Mouse (Mus musculus): ENCODE measurements around the gene Thsd7a. TPM values are rescaled to one million over a fixed set of nuclear protein-coding genes. Genes with fewer than 3 reads are reported as not detected.
A peak's percentile ranks its signal among the peaks of the same experiment; 100 is the strongest.

The Thsd7a gene
- polyA plus RNA-seq, 1 experiment from 2014 or later = 44.6 TPM

GRCm38 (mm10) chr6:12493571-12493970 lies 255.6 kb downstream of the Thsd7a start:
- no peak overlapping the region for H3K9ac ChIP-seq
- no peak for ATAC-seq (replicated peaks)
- no peak overlapping the region for H3K27ac ChIP-seq
- H3K4me2 ChIP-seq = no peak overlapping the region
- no peaks in the 10 kb centered on the region for H3K27me3 ChIP-seq (replicated peaks)
- H3K4me1 ChIP-seq = no peaks in the 10 kb centered on the region
- H3K36me3 ChIP-seq (replicated peaks) = no peaks in the 10 kb centered on the region
- WGBS = 91% methylated on average over 1 of the region's 1 CpGs
- H3K9me3 ChIP-seq = no peaks in the 10 kb centered on the region
- no peak overlapping the region for H3K4me3 ChIP-seq

GRCm38 (mm10) chr6:12488882-12489281 lies 260.3 kb downstream of the Thsd7a start:
- Histone ChIP-seq H3K9me3 (no peaks in the 10 kb centered on the region), H3K9ac (no peak overlapping the region), H3K4me1 (no peaks in the 10 kb centered on the region), H3K4me2 (no peak overlapping the region), H3K36me3 (replicated peaks) (no peaks in the 10 kb centered on the region), H3K27me3 (replicated peaks) (no peaks in the 10 kb centered on the region), H3K4me3 (no peak overlapping the region), H3K27ac (peak overlapping the region; percentile 3; the same call in 1 of the 2 replicates)
- peak; percentile 48; the same call in 1 of the 2 replicates for ATAC-seq (replicated peaks)
- 21% methylated on average over 1 of the region's 1 CpGs for WGBS

DNA sequence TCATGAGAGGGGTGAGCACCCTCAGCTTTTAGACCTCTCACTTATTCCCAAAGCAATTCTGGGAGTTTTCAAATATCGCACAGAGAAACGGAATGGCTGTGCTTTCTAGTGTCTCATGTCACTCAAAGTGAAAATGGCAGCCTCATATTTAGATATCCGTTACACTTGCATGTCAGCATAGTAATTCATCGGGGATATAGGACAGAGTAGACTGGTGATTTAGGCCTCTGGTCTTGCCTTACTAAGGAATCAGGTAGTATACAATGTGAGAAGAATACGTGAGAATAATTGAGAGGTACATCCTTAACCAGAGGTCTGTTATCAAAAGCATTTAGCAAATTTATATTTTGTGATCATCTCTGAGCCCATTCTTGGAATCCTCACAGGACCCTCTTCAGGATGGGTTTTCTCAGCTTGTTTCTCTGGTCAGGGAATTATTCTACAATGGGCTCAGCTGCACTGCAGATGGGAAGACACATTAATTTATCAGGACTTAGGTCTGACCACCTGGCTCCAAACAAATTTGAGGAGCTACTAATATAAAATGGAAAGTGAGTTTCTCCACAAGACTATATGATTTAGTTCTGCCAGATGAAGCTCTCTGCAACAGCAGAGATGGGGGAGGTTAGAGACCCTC lies 267.6 kb downstream of the Thsd7a start:
- H3K4me2 ChIP-seq = no peak overlapping the region
- no peak overlapping the region for H3K27ac ChIP-seq
- H3K4me3 ChIP-seq = no peak overlapping the region
- WGBS = 54% methylated on average over 5 of the region's 5 CpGs
- H3K9me3 ChIP-seq = no peaks in the 10 kb centered on the region
- no peaks in the 10 kb centered on the region for H3K4me1 ChIP-seq
- ATAC-seq (replicated peaks) = peak; percentile 70; the same call in 1 of the 2 replicates
- H3K36me3 ChIP-seq (replicated peaks) = no peaks in the 10 kb centered on the region
- H3K9ac ChIP-seq = no peak overlapping the region
- no peaks in the 10 kb centered on the region for H3K27me3 ChIP-seq (replicated peaks)

- no peak overlapping the region for H3K4me2 ChIP-seq
- H3K9ac ChIP-seq = no peak overlapping the region
- 85% methylated on average over 1 of the region's 1 CpGs for WGBS
- no peaks in the 10 kb centered on the region for H3K36me3 ChIP-seq (replicated peaks)
- H3K9me3 ChIP-seq = no peaks in the 10 kb centered on the region
- no peaks in the 10 kb centered on the region for H3K4me1 ChIP-seq
- no peaks in the 10 kb centered on the region for H3K27me3 ChIP-seq (replicated peaks)
- H3K4me3 ChIP-seq = no peak overlapping the region
- no peak for ATAC-seq (replicated peaks)
- no peak overlapping the region for H3K27ac ChIP-seq
Measured at GRCm38 (mm10) chr6:12478359-12478758, 270.9 kb downstream of the Thsd7a start.

GRCm38 (mm10) chr6:12470935-12471334 lies 278.3 kb downstream of the Thsd7a start:
- H3K27ac ChIP-seq = no peak overlapping the region
- H3K4me1 ChIP-seq = no peaks in the 10 kb centered on the region
- no peaks in the 10 kb centered on the region for H3K9me3 ChIP-seq
- H3K4me3 ChIP-seq = no peak overlapping the region
- no peak overlapping the region for H3K4me2 ChIP-seq
- H3K9ac ChIP-seq = no peak overlapping the region
- ATAC-seq (replicated peaks) = no peak
- H3K36me3 ChIP-seq (replicated peaks) = no peaks in the 10 kb centered on the region
- H3K27me3 ChIP-seq (replicated peaks) = no peaks in the 10 kb centered on the region
- 93% methylated on average over 2 of the region's 2 CpGs for WGBS

GRCm38 (mm10) chr6:12467339-12468124 lies 281.7 kb downstream of the Thsd7a start:
- Histone ChIP-seq H3K9ac (no peak overlapping the region), H3K4me2 (no peak overlapping the region), H3K27me3 (replicated peaks) (no peaks in the 10 kb centered on the region), H3K4me3 (no peak overlapping the region), H3K27ac (no peak overlapping the region), H3K4me1 (no peaks in the 10 kb centered on the region), H3K9me3 (no peaks in the 10 kb centered on the region), H3K36me3 (replicated peaks) (no peaks in the 10 kb centered on the region)
- ATAC-seq (replicated peaks) = no peak
- WGBS = 54% methylated on average over 7 of the region's 7 CpGs

DNA sequence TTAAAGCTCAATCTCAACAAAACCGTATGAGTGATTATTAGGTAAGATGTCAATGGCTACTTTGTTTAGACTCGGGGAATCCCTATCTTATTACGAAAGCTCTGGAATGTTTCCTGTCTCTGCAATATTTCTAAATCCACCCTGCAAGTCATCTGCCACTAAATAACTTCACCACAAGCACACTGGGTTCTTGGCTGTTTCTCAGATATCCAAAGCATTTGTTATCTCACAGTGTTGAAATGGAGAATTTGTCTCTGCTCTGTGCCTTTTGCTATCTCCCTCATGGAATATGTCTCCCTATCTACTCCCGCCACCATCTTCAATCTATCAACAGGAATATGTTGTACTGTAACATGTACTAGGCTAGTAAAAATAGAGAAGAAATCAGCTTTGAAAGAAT lies 290.4 kb downstream of the Thsd7a start:
- Histone ChIP-seq H3K27me3 (replicated peaks) (no peaks in the 10 kb centered on the region), H3K4me3 (no peak overlapping the region), H3K27ac (no peak overlapping the region), H3K9ac (no peak overlapping the region), H3K36me3 (replicated peaks) (no peaks in the 10 kb centered on the region), H3K4me2 (no peak overlapping the region), H3K9me3 (no peaks in the 10 kb centered on the region), H3K4me1 (no peaks in the 10 kb centered on the region)
- WGBS = 95% methylated on average over 4 of the region's 4 CpGs
- no peak for ATAC-seq (replicated peaks)

- 91% methylated on average over 1 of the region's 1 CpGs for WGBS
- Histone ChIP-seq H3K36me3 (replicated peaks) (no peaks in the 10 kb centered on the region), H3K4me2 (no peak overlapping the region), H3K4me3 (no peak overlapping the region), H3K9me3 (no peaks in the 10 kb centered on the region), H3K4me1 (no peaks in the 10 kb centered on the region), H3K27me3 (replicated peaks) (no peaks in the 10 kb centered on the region), H3K9ac (no peak overlapping the region), H3K27ac (no peak overlapping the region)
- ATAC-seq (replicated peaks) = no peak
Measured at GRCm38 (mm10) chr6:12457451-12457850, 291.8 kb downstream of the Thsd7a start.

DNA sequence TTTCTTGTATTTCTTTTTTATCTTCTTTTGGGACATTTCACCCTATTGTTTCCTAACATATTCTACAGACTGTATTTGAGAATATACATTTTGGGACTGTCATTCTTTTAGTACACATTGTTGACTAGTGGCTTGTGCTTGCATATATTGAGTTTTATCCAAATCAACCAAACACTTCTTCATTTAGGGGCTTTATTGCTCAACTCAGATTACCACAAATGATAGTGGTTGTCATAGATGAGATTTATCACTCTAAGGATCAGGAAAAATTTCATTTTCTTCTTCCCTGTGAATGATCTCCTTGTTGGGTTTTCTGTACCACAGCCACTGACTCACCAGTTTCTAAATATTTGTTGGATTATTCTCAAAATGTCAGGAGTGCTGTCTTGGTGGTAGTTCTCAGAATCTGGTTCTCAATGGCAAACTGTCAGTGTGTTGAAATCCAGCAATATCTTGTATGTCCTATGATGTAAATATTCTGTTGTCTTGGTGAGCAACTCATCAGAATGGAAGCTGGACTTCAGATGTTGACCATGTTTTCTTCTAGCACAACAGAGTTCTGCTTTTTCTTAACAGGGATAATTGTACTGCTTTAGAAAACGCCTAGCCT lies 294.2 kb downstream of the Thsd7a start:
- no peak overlapping the region for H3K9ac ChIP-seq

GRCm38 (mm10) chr6:12454132-12454531 lies 295.1 kb downstream of the Thsd7a start:
- no peaks in the 10 kb centered on the region for H3K9me3 ChIP-seq
- WGBS = 81% methylated on average over 3 of the region's 3 CpGs
- H3K4me3 ChIP-seq = no peak overlapping the region
- H3K4me1 ChIP-seq = no peaks in the 10 kb centered on the region
- H3K27ac ChIP-seq = no peak overlapping the region
- ATAC-seq (replicated peaks) = no peak
- no peak overlapping the region for H3K9ac ChIP-seq
- no peaks in the 10 kb centered on the region for H3K27me3 ChIP-seq (replicated peaks)
- H3K36me3 ChIP-seq (replicated peaks) = no peaks in the 10 kb centered on the region
- H3K4me2 ChIP-seq = no peak overlapping the region

More for the DNA sequence above, 294.2 kb downstream of the Thsd7a start:
- Histone ChIP-seq H3K4me3 (no peak overlapping the region), H3K4me2 (no peak overlapping the region), H3K27me3 (replicated peaks) (no peaks in the 10 kb centered on the region), H3K36me3 (replicated peaks) (no peaks in the 10 kb centered on the region), H3K4me1 (no peaks in the 10 kb centered on the region), H3K27ac (no peak overlapping the region), H3K9me3 (no peaks in the 10 kb centered on the region)
- ATAC-seq (replicated peaks) = no peak
- WGBS = 80% methylated on average over 1 of the region's 1 CpGs

DNA sequence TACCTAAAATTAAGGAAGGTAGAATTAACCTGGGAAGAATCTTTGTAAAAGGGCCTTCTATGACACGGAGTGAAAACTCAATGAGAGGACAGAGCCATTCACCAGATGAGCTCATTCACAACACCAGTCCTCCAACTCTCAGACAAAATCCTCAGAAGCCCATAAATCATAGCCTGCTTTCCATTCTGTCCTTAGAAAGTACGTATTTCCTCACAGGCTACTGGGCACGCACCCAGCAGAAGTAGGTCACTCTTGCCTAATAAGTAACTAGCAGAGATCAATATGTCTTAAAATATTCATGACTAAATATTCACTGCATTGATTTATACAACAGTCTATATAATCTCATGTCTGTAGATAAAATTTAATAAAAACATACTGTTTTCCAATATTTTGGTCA lies 300.4 kb downstream of the Thsd7a start:
- no peak overlapping the region for H3K4me3 ChIP-seq
- no peaks in the 10 kb centered on the region for H3K9me3 ChIP-seq
- no peak for ATAC-seq (replicated peaks)
- no peaks in the 10 kb centered on the region for H3K27me3 ChIP-seq (replicated peaks)
- H3K36me3 ChIP-seq (replicated peaks) = no peaks in the 10 kb centered on the region
- WGBS = 85% methylated on average over 3 of the region's 3 CpGs
- no peak overlapping the region for H3K9ac ChIP-seq
- H3K27ac ChIP-seq = no peak overlapping the region
- H3K4me1 ChIP-seq = no peaks in the 10 kb centered on the region
- no peak overlapping the region for H3K4me2 ChIP-seq

- Histone ChIP-seq H3K27me3 (replicated peaks) (no peaks in the 10 kb centered on the region), H3K4me2 (no peak overlapping the region), H3K36me3 (replicated peaks) (no peaks in the 10 kb centered on the region), H3K27ac (no peak overlapping the region), H3K4me3 (no peak overlapping the region), H3K9me3 (no peaks in the 10 kb centered on the region), H3K9ac (no peak overlapping the region), H3K4me1 (no peaks in the 10 kb centered on the region)
- 92% methylated on average over 2 of the region's 2 CpGs for WGBS
- no peak for ATAC-seq (replicated peaks)
Measured at GRCm38 (mm10) chr6:12445486-12445885, 303.7 kb downstream of the Thsd7a start.
